Comparison of ENCODE assay signal across 13 mouse cellular contexts in the genomic region with DNA sequence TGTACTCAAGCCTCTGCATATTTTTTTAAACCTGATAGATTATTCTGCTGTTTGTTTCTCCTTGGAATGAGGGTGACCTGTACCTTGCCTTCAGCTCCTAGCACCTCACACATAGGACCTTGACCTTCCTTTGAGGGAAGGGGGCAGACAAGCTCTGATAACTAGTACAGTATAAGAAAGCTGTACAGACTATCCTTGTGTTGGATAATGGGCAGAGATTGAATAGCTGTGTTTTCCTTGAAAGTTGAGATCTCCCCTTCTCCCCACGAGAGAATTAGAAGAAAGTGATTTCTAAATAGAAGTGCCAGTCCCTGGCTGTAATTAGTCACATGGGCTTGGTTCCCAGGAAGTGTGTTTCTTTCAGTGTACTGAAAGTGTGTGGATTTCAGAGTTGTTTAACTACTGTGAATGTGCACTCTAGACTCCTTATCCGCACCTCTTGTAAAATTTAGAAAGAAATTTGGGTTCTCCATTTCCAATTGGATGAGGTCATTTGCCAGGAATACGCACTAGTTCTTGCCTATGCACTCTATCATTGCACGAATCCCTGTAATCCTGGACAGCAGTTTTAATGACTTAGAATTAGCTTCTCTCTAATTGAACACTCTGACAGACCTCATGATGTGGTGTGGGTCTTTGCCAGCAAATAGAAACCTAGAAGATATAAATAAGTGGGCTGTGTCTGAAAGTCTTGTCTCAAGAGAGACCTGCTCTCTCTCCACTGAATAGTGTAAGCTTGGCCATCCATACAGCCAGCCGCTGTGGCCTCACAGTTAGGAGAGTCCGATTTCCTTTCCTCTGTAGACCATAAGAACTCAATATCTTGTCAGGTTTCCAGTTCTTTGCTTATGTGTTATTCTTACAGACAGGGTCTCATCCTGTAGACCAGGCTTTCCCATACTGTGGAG.
"Had no signal": no experiment of that assay in that cellular context is flagged by ENCODE, and none has a peak within 500 bp of the region (broad histone marks: within the 10 kb centered on the region; RNA-seq: fewer than 3 reads in every experiment).

No protein-coding gene starts in this region.

- DNase-seq: kidney, postnatal 10 days; lung, embryonic 14.5 days; lung, postnatal 10 days; lung, postnatal 4 days; right cerebral cortex, postnatal 14 days had no signal

- H3K9me3 ChIP-seq: limb, embryonic 10.5 days; liver, embryonic 15.5 days; neural tube, embryonic 13.5 days had no signal

- H3K9ac ChIP-seq: liver, embryonic 15.5 days; lung, embryonic 14.5 days; neural tube, embryonic 13.5 days had no signal

- H3K4me3 ChIP-seq: left cerebral cortex, adult 2 months; limb, embryonic 10.5 days; liver, embryonic 15.5 days; megakaryocyte, embryonic 14.5 days; neural tube, embryonic 13.5 days had no signal

- H3K27ac ChIP-seq: left cerebral cortex, adult 2 months; limb, embryonic 10.5 days; liver, embryonic 15.5 days; neural tube, embryonic 13.5 days had no signal

- H3K27me3 ChIP-seq: liver, embryonic 15.5 days; megakaryocyte, embryonic 14.5 days; neural tube, embryonic 13.5 days had no signal

- H3K4me1 ChIP-seq: liver, embryonic 15.5 days; megakaryocyte, embryonic 14.5 days had no signal

- H3K36me3 ChIP-seq: liver, embryonic 15.5 days; neural tube, embryonic 13.5 days had no signal

- ATAC-seq: midbrain, embryonic 16.5 days had no signal

- H3K4me2 ChIP-seq: liver, embryonic 11.5 days; liver, embryonic 15.5 days; lung, embryonic 14.5 days; midbrain, embryonic 11.5 days; neural tube, embryonic 13.5 days had no signal
